Mouse (Mus musculus): ENCODE results near the gene Susd1. TPM values are rescaled to one million over a fixed set of nuclear protein-coding genes. Genes with fewer than 3 reads are reported as not detected.

Susd1 gene
- polyA plus RNA-seq, 1 experiment, result 8.8 TPM

- DNase-seq, result no peak
- TF ChIP-seq CTCF (conservative IDR thresholded peaks at IDR 0.05; ENCODE audit: insufficient read depth, insufficient read length, low read depth, low read length) (no peak), POLR2A (IDR thresholded peaks at IDR 0.05; ENCODE audit: low read depth, low read length) (no peak)
- Histone ChIP-seq H3K4me1 (ENCODE audit: control insufficient read depth, insufficient read depth, low read length) (no peaks in the 10 kb centered on the region), H3K27ac (ENCODE audit: insufficient read depth, low read depth, low read length) (no peak overlapping the region), H3K4me3 (ENCODE audit: insufficient read depth, low read depth, low read length) (no peak overlapping the region), H3K27me3 (replicated peaks; ENCODE audit: control insufficient read depth, insufficient read depth, low read length) (no peaks in the 10 kb centered on the region), H3K36me3 (ENCODE audit: control insufficient read depth, insufficient read depth, low read length) (no peaks in the 10 kb centered on the region)
- WGBS, result 91% methylated on average over 9 of the region's 9 CpGs
Measured at GRCm38 (mm10) chr4:59301025-59301815, 137.2 kb downstream of the Susd1 start.

GRCm38 (mm10) chr4:59298719-59299496 lies 139.5 kb downstream of the Susd1 start:
- 68% methylated on average over 7 of the region's 7 CpGs for WGBS
- Histone ChIP-seq H3K27ac (ENCODE audit: insufficient read depth, low read depth, low read length) (no peak overlapping the region), H3K36me3 (ENCODE audit: control insufficient read depth, insufficient read depth, low read length) (no peaks in the 10 kb centered on the region), H3K4me3 (ENCODE audit: insufficient read depth, low read depth, low read length) (no peak overlapping the region), H3K4me1 (ENCODE audit: control insufficient read depth, insufficient read depth, low read length) (no peaks in the 10 kb centered on the region), H3K27me3 (replicated peaks; ENCODE audit: control insufficient read depth, insufficient read depth, low read length) (no peaks in the 10 kb centered on the region)
- TF ChIP-seq CTCF (conservative IDR thresholded peaks at IDR 0.05; ENCODE audit: insufficient read depth, insufficient read length, low read depth, low read length) (no peak), POLR2A (IDR thresholded peaks at IDR 0.05; ENCODE audit: low read depth, low read length) (no peak)
- no peak for DNase-seq

- DNase-seq, result no peak
- no peak overlapping the region for H3K27ac ChIP-seq (ENCODE audit: insufficient read depth, low read depth, low read length)
- H3K4me3 ChIP-seq (ENCODE audit: insufficient read depth, low read depth, low read length), result no peak overlapping the region
- H3K36me3 ChIP-seq (ENCODE audit: control insufficient read depth, insufficient read depth, low read length), result no peaks in the 10 kb centered on the region
- H3K27me3 ChIP-seq (replicated peaks; ENCODE audit: control insufficient read depth, insufficient read depth, low read length), result no peaks in the 10 kb centered on the region
- TF ChIP-seq POLR2A (IDR thresholded peaks at IDR 0.05; ENCODE audit: low read depth, low read length) (no peak), CTCF (conservative IDR thresholded peaks at IDR 0.05; ENCODE audit: insufficient read depth, insufficient read length, low read depth, low read length) (no peak)
- H3K4me1 ChIP-seq (ENCODE audit: control insufficient read depth, insufficient read depth, low read length), result no peaks in the 10 kb centered on the region
- 89% methylated on average over 6 of the region's 6 CpGs for WGBS
Measured at GRCm38 (mm10) chr4:59295127-59295526, 143.3 kb downstream of the Susd1 start.

GRCm38 (mm10) chr4:59294661-59295060 lies 143.8 kb downstream of the Susd1 start:
- TF ChIP-seq POLR2A (IDR thresholded peaks at IDR 0.05; ENCODE audit: low read depth, low read length) (no peak), CTCF (conservative IDR thresholded peaks at IDR 0.05; ENCODE audit: insufficient read depth, insufficient read length, low read depth, low read length) (no peak)
- H3K4me3 ChIP-seq (ENCODE audit: insufficient read depth, low read depth, low read length), result no peak overlapping the region
- no peaks in the 10 kb centered on the region for H3K36me3 ChIP-seq (ENCODE audit: control insufficient read depth, insufficient read depth, low read length)
- no peak for DNase-seq
- no peaks in the 10 kb centered on the region for H3K27me3 ChIP-seq (replicated peaks; ENCODE audit: control insufficient read depth, insufficient read depth, low read length)
- no peaks in the 10 kb centered on the region for H3K4me1 ChIP-seq (ENCODE audit: control insufficient read depth, insufficient read depth, low read length)
- 88% methylated on average over 3 of the region's 3 CpGs for WGBS
- H3K27ac ChIP-seq (ENCODE audit: insufficient read depth, low read depth, low read length), result no peak overlapping the region

GRCm38 (mm10) chr4:59291914-59292718 lies 146.3 kb downstream of the Susd1 start:
- 62% methylated on average over 13 of the region's 13 CpGs for WGBS
- Histone ChIP-seq H3K27ac (ENCODE audit: insufficient read depth, low read depth, low read length) (no peak overlapping the region), H3K27me3 (replicated peaks; ENCODE audit: control insufficient read depth, insufficient read depth, low read length) (no peaks in the 10 kb centered on the region), H3K4me1 (ENCODE audit: control insufficient read depth, insufficient read depth, low read length) (no peaks in the 10 kb centered on the region), H3K4me3 (ENCODE audit: insufficient read depth, low read depth, low read length) (no peak overlapping the region), H3K36me3 (ENCODE audit: control insufficient read depth, insufficient read depth, low read length) (no peaks in the 10 kb centered on the region)
- no peak for TF ChIP-seq CTCF (conservative IDR thresholded peaks at IDR 0.05; ENCODE audit: insufficient read depth, insufficient read length, low read depth, low read length)
- DNase-seq, result no peak

GRCm38 (mm10) chr4:59290972-59291576 lies 147.4 kb downstream of the Susd1 start:
- WGBS, result 68% methylated on average over 6 of the region's 6 CpGs
- Histone ChIP-seq H3K36me3 (ENCODE audit: control insufficient read depth, insufficient read depth, low read length) (no peaks in the 10 kb centered on the region), H3K4me3 (ENCODE audit: insufficient read depth, low read depth, low read length) (no peak overlapping the region), H3K27ac (ENCODE audit: insufficient read depth, low read depth, low read length) (no peak overlapping the region), H3K4me1 (ENCODE audit: control insufficient read depth, insufficient read depth, low read length) (no peaks in the 10 kb centered on the region), H3K27me3 (replicated peaks; ENCODE audit: control insufficient read depth, insufficient read depth, low read length) (no peaks in the 10 kb centered on the region)
- no peak for DNase-seq
- TF ChIP-seq CTCF (conservative IDR thresholded peaks at IDR 0.05; ENCODE audit: insufficient read depth, insufficient read length, low read depth, low read length), result no peak
- TF ChIP-seq POLR2A (IDR thresholded peaks at IDR 0.05; ENCODE audit: low read depth, low read length), result no peak
